Mouse (Mus musculus) T-helper 2 cell (primary cell): ENCODE data around the gene Zfp14.

ENCODE experiments used
- in situ Hi-C: fragments of 300-600 bp; cut with MboI, MseI; formaldehyde crosslinking; loops from one replicate; pipeline ENCODE4 v1.15.1; 2025; ENCODE audit warnings: high pct_unique_total_duplicates

Zfp14 gene

DNA sequence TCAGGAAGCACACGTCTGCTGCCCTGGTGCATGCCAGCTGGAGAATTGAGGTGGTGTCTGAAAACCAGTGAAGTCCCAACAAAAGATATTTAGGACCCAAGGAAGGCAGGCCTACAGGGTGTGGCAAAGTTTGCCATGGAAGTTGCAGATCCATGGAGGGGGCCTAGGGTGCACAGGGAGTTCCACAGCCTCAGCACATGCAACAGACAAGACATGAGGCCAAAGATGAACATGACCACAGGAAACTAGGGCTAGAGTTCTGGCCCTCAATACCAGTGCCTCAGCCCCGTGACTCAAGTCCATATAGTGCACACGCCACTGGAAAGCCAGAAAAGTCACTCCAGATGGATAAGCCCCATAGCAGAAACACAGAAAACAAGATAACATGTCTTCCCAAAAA lies 22.6 kb downstream of the Zfp14 start:
- in situ Hi-C loops: no loop called here

GRCm38 (mm10) chr7:30027331-30027730 lies 23.8 kb downstream of the Zfp14 start:
- in situ Hi-C loops: no loop called here

DNA sequence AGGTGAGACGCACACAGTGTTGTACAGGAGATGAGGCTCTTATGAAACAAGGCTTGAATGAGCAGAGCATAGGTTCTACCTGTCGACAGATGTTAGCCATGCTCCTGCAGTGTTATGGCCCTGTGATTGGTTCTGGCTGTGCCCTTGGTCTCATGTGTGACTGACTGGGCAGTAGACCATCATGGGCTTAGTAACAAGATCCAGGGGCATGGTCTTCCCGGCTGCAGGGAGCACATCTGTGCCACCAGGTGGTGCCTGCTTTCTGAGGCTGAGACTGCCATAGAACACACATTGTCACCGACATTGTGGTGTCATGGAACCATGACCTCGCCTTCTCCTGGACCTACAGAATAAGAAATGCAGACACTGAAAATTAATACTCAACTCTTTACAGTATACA lies 25.8 kb downstream of the Zfp14 start:
- in situ Hi-C loops: no loop called here

DNA sequence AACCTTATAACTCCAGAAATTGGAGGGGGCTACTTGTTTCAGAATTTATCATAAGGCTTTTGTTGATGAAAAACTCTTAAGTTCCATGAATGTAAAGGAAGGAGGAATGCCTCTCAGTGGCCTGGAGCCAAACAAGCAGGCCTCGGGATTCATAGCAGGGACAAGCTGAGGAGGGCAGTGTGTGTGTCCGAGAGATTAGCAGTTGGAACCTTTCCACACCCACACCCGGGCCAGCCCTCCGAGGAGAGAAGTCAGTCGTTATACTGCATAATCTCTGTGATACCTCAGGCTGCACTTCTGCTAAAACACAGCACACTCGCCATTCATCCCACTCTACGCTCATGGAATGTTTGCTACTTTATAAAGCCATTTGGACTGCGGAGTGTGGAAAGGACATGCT lies 27.4 kb downstream of the Zfp14 start:
- in situ Hi-C loops: no loop called here

GRCm38 (mm10) chr7:30023324-30023723 lies 27.9 kb downstream of the Zfp14 start:
- in situ Hi-C loops: no loop called here

GRCm38 (mm10) chr7:30019543-30019942 lies 31.6 kb downstream of the Zfp14 start:
- in situ Hi-C loops: no loop called here

DNA sequence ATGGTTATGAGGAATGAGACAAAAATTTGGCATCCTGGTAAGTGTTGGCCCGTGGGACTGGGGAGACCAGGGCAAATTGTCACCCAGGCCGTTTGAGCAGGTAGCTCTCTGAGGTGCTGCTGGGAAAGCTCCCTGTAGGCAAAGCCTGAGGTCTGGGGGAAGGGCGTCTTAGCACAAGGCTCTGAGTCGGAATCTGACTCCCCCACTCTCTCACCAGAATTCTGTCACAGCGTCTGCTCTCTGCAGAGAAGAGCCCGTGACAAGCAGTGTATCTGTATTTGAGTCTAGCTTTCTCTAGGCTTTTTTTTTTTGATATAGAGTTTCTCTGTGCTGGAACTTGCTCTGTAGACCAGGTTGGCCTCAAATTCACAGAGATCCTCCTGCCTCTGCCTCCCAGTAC lies 34.0 kb downstream of the Zfp14 start:
- in situ Hi-C loops: no loop called here

- in situ Hi-C loops: no loop called here
These were observed 38.2 kb downstream of the Zfp14 start for GRCm38 (mm10) chr7:30012956-30013363.

GRCm38 (mm10) chr7:30010551-30011195 lies 40.5 kb downstream of the Zfp14 start:
- in situ Hi-C loops: no loop called here

GRCm38 (mm10) chr7:30009321-30010085 lies 41.7 kb downstream of the Zfp14 start:
- in situ Hi-C loops: no loop called here

GRCm38 (mm10) chr7:30008020-30008690 lies 43.0 kb downstream of the Zfp14 start:
- in situ Hi-C loops: no loop called here

DNA sequence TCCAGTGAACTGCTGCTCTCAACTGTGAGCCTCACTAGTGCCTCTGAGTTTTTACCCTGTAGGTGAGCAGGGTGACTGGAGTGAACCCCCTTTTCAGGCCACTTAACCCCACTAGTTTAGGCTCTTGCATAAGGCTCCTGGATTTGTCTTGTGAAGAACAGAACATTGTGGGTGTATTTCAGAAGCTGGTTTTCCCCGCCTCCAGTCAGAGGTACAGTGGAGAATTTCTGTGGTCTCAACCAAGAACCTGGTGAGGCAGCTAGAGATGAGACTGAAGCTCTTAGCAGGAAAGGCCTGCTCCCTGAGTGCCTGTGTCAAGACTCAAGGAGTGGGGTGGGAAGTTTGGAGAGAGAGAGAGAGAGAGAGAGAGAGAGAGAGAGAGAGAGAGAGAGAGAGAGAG lies 43.6 kb downstream of the Zfp14 start:
- in situ Hi-C loops: no loop called here

DNA sequence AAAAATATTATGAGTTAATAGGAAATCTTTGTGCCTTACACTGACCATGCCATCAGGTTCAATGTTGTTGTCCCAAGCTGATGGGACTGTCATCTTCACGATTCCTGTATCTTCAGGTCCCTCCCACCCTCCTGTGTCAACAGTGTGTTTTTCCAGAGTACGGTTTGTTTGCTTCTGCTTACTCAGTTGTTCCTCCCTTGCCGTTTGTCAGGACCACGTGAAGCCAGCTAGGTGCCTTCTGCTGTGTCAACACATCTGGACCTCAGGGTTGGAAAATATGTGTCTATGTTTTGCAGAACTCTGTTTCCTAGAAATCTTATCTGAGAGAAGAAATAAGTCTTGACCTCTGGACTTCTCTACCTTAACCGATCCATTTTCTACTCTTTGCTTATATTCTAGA lies 50.6 kb downstream of the Zfp14 start:
- in situ Hi-C loops: no loop called here

GRCm38 (mm10) chr7:29995134-29995533 lies 56.0 kb downstream of the Zfp14 start:
- in situ Hi-C loops: no loop called here

GRCm38 (mm10) chr7:29993340-29993739 lies 57.8 kb downstream of the Zfp14 start:
- in situ Hi-C loops: no loop called here

DNA sequence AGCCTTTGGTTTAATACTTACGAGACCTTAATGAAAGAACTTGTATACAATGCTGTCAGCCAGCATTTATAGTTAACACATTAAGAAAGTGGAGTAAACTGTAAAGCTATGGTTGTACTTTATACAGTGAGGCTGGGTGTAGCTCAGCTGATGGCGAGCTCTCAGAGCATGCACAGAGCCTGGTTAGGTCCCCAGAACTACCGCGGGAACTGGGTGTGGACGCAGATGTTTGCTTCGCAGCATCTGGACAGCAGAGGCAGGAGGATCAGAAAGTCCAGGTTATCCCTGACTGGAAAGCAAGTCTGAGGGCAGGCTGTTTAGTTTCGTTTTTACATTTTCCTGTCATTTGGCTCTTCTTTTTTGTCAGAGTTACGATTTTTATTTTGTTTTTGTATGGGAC lies 58.5 kb downstream of the Zfp14 start:
- in situ Hi-C loops: no loop called here

DNA sequence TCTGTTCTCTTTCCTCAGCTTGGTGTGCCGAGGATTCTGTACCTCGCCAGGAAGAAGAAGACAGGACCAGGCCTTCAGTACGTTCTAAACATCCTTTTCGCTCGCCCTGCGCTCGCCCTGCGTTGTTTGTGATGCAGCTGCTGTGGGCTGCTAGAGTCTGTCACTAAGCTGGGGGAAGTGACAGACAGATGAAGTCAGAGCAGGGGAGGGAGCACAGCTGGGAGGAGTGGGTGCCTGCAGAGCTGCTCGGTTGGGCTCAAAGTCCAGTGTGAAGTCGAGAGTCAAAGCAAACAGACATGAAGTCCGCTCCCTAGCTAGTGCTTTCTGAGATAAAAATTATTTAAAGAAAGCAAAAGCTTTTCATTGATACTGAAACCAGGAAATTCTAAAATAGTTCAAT lies 62.1 kb downstream of the Zfp14 start:
- in situ Hi-C loops: no loop called here

DNA sequence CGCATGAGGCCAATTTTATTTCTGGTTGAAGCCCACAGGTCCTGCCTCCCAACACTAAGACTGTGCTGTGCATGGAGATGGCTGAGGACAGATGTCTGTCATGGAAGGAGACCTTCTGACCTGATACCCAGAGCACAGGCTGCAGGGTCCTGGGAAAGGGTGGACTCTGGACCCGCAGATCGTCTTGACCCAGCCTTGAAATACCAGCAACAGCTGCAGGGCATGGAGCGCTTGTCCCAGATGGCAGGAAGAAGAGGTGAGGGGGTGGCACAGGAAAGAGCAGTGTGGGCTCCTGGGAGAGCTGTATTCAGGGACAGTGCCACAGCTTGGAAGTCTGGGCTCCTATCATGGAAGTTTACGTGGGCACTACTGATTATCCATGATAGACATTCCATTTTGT lies 63.6 kb downstream of the Zfp14 start:
- in situ Hi-C loops: no loop called here
